ENCODE assay signal across 16 mouse cellular contexts in the genomic region with DNA sequence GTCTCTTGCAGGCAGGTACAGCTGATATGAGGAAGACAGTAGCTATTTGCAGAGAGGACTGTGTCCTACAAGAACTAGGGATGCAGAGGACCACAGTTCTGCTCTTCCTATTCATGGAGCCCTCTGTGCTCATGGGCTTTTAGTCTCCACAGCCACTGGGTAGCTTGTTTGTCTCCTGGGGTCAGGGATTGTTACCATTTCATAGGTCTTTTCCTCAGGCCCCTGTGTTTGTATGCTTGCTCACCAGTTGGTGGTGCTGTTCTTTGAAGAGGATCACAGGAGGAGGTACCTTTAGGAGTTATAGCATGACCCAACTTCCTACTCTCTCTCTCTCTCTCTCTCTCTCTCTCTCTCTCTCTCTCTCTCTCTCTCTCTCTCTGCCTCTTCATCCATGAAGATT.
A peak's percentile ranks its signal among the peaks of the same experiment; 100 is the strongest.
DNase-seq lines count a peak whose midpoint lies in the region; ATAC-seq and TF ChIP-seq lines count a peak whose summit lies in the region.
"Had no signal": no experiment of that assay in that cellular context is flagged by ENCODE, and none has a peak within 500 bp of the region (broad histone marks: within the 10 kb centered on the region; RNA-seq: fewer than 3 reads in every experiment).

No protein-coding gene starts in this region.

- no peaks in the 10 kb centered on the region for H3K27me3 ChIP-seq in intestine, postnatal 0 days (replicated peaks; ENCODE audit: control insufficient read depth, insufficient read depth, low read length)
- no peaks in the 10 kb centered on the region for H3K27me3 ChIP-seq in intestine, embryonic 15.5 days (replicated peaks)
- H3K27me3 ChIP-seq: forebrain, embryonic 15.5 days; hindbrain, embryonic 15.5 days; limb, embryonic 13.5 days; stomach, embryonic 15.5 days had no signal

- peak; percentile 5 for DNase-seq in thymus, postnatal 4 days
- DNase-seq in thymus, adult 18-20 months = no peak
- no peak for DNase-seq in spleen, adult 12 weeks (ENCODE audit: low spot score)
- no peak for DNase-seq in embryo, embryonic 10.5 days (ENCODE audit: low spot score)
- DNase-seq: cerebellum, adult 2 months; heart, postnatal 14 days; kidney, adult 9 months; lung, embryonic 14.5 days; thymus, postnatal 36 days had no signal

- H3K4me2 ChIP-seq in intestine, postnatal 0 days (replicated peaks; ENCODE audit: low read depth) = no peak overlapping the region
- H3K4me2 ChIP-seq in intestine, embryonic 15.5 days (replicated peaks) = no peak overlapping the region
- H3K4me2 ChIP-seq: forebrain, embryonic 15.5 days; hindbrain, embryonic 15.5 days; limb, embryonic 13.5 days; lung, embryonic 14.5 days; stomach, embryonic 15.5 days had no signal

- no peaks in the 10 kb centered on the region for H3K9me3 ChIP-seq in intestine, postnatal 0 days (ENCODE audit: control insufficient read depth)
- H3K9me3 ChIP-seq in intestine, embryonic 15.5 days = no peaks in the 10 kb centered on the region
- H3K9me3 ChIP-seq: forebrain, embryonic 15.5 days; hindbrain, embryonic 15.5 days; limb, embryonic 13.5 days; stomach, embryonic 15.5 days had no signal

- H3K9ac ChIP-seq in intestine, postnatal 0 days (ENCODE audit: low read depth, low read length) = no peak overlapping the region
- no peak overlapping the region for H3K9ac ChIP-seq in intestine, embryonic 15.5 days
- H3K9ac ChIP-seq: forebrain, embryonic 15.5 days; hindbrain, embryonic 15.5 days; limb, embryonic 13.5 days; lung, embryonic 14.5 days; stomach, embryonic 15.5 days had no signal

- TF ChIP-seq CTCF in intestine, postnatal 0 days (IDR thresholded peaks at IDR 0.05; ENCODE audit: low read depth) = peak; percentile 44; the same call in 1 of the 2 replicates

- H3K36me3 ChIP-seq in intestine, postnatal 0 days (ENCODE audit: control insufficient read depth, insufficient read depth) = no peaks in the 10 kb centered on the region
- no peaks in the 10 kb centered on the region for H3K36me3 ChIP-seq in intestine, embryonic 15.5 days
- H3K36me3 ChIP-seq: forebrain, embryonic 15.5 days; hindbrain, embryonic 15.5 days; limb, embryonic 13.5 days; stomach, embryonic 15.5 days had no signal

- H3K4me3 ChIP-seq in intestine, postnatal 0 days (ENCODE audit: low read depth, low read length) = no peak overlapping the region
- no peak overlapping the region for H3K4me3 ChIP-seq in intestine, embryonic 15.5 days (replicated peaks)
- H3K4me3 ChIP-seq: forebrain, embryonic 15.5 days; hindbrain, embryonic 15.5 days; limb, embryonic 13.5 days; stomach, embryonic 15.5 days had no signal

- ATAC-seq in intestine, postnatal 0 days = no peak
- ATAC-seq in intestine, embryonic 15.5 days = no peak
- peak; percentile 29 for ATAC-seq in activated CD4-positive, CD25-positive, alpha-beta regulatory T cell, adult 4 months
- ATAC-seq: forebrain, embryonic 15.5 days had no signal

- no peaks in the 10 kb centered on the region for H3K4me1 ChIP-seq in intestine, postnatal 0 days (replicated peaks; ENCODE audit: control insufficient read depth, insufficient read depth, low read length)
- H3K4me1 ChIP-seq in intestine, embryonic 15.5 days (replicated peaks) = 0 out of 2 replicates have a peak, but pooled peaks cover 4% of the 10 kb centered on the region
- H3K4me1 ChIP-seq: forebrain, embryonic 15.5 days; hindbrain, embryonic 15.5 days; stomach, embryonic 15.5 days had no signal

- no peak overlapping the region for H3K27ac ChIP-seq in intestine, postnatal 0 days (ENCODE audit: low read depth, low read length)
- no peak overlapping the region for H3K27ac ChIP-seq in intestine, embryonic 15.5 days
- H3K27ac ChIP-seq: forebrain, embryonic 15.5 days; hindbrain, embryonic 15.5 days; limb, embryonic 13.5 days; stomach, embryonic 15.5 days had no signal
